Mouse (Mus musculus) spleen, postnatal 10 days (tissue): ENCODE data around the gene Gm20532.

Source experiments
- DNase-seq, 2 experiments: peaks; one replicate each; pipeline ENCODE4 v3.0.0; 2021 to 2022; ENCODE audit warnings: low spot score in 2 of 2

Gm20532 gene

GRCm38 (mm10) chr2:26596898-26597297 is 10.5 kb downstream of the Gm20532 start:
- DNase-seq, result no peak

DNA sequence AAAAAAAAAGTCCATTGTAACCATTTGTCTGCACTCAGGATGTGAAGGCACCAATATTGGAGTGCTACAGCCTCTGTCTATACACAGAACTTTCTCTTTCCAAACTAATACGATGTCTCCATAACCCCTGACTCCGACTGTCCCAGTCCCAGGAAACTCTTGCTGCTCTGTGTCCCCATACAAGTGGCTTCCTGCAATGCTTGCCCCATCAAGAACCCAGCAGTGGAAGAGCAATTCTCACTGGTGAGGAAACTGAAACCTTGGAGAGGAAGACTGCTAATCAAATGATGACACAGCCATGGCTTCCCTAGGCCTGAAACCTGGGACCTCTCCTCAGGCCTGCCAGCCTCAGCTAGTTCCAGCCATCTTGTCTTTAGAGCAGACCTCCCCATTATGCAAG is 11.4 kb downstream of the Gm20532 start:
- DNase-seq, result no peak

GRCm38 (mm10) chr2:26598462-26598861 is 12.0 kb downstream of the Gm20532 start:
- no peak for DNase-seq

- no peak for DNase-seq
These were observed 13.5 kb downstream of the Gm20532 start for GRCm38 (mm10) chr2:26599965-26600364.

GRCm38 (mm10) chr2:26600664-26601063 is 14.2 kb downstream of the Gm20532 start:
- DNase-seq, result no peak

- no peak for DNase-seq
These were observed 15.2 kb downstream of the Gm20532 start for GRCm38 (mm10) chr2:26601595-26601994.

GRCm38 (mm10) chr2:26602631-26603030 is 16.2 kb downstream of the Gm20532 start:
- no peak for DNase-seq

DNA sequence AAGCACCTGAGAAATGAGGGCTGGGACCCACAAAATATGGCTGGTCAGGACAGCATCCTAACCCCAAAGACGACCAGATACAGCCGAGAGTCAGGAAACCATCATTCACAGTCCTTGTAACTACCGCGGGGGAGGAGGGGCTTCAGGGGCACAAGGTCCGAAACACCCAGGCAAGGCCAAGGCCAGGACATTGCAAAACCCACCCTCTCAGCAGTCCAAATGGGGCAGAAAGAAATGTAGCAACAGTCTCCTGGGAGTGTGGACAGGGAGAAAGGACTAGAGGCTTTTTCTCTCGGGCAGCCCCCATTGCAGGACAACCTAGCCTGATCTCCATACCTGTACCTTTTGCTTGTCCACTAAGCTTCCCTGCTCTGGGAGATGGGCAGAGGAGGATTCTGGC is 16.7 kb downstream of the Gm20532 start:
- DNase-seq, result no peak

DNA sequence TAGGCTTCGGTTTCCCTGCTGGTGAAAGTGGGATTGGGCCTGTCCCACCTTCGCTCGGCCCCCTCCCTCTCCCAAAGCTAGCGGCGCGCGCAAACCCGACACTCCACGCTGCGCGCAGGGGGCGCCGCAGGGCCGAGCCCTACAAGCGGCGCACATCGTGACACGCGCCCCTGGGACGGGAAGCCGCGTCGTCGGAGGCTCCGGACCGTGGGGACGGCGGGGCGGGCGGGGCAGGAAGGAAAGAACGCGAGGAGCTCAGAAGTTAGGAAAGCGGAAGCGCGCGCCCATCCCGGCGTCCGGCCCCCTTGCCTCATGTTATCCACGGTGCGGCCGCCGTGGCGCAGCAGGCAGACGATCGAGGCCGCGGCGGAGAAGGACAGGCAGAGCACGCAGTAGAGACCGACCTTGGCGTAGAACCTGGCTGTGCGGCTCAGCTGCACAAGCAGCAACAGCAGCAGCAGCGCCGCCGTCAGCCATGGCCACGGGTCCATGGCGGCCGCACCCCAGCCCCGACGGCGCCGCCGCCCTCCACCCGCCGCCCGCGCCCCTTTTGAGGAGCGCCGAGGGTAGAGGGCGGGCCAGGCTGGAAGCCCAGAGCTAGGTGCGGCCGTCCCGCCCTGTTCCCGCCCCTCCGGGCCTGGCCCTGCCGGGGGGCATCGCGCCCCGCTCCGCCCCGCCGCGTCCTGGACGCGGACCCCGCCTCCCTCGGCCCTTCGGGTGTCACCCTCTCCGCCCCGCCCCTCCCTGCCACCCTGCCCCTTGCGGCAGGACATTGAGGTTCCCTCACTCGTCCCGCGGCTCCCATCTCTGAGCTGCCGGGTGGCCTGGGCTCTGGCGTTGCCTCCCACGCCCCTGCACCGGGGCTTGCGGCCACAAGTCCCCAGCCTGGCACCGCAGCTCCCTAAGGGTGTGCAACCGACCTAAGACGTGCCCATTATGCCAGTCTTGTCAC is 17.6 kb downstream of the Gm20532 start, which contains the start of gene Agpat2:
Gene Agpat2, minus strand, starts transcription at position 698 of the 952 bp plus-strand sequence.
- DNase-seq, result peak; percentile 51 to 76

DNA sequence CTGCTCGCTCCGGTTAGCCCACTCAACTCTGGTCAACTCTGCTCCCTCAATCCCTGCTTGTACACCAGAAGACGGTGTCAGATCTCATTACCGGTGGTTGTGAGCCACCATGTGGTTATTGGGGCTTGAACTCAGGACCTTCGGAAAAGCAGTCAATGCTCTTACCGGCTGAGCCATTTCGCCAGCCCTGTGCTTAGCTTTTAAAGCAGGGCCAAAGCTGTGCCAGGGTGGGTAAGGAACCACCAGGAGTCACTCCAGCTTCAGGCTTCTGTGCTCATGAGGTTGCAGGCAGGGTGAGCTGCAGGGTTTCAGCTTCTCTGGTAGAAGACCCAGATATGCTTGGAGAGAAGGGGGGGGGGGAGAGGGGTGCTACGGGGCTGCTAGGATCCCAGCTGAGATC is 18.9 kb downstream of the Gm20532 start:
- no peak for DNase-seq

DNA sequence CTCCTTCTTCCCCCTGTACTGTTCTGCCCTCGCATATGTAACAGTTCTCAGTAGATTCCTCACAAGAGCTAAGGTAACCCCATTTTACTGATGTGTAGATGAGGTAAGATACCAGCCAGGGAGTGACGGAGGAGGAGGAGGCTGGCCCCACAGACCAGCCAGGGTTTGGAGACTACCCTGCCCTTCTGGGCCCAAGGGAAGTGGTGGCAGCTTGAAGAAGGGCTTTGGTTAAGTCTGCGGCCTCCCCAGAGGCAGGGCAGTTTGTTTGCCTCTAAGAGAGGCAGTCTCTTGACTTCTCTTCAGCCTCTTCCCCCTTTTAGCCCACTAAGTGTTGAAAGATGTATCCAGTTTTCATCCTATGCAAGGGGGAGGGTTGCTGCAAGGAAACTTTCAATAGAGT is 20.1 kb downstream of the Gm20532 start:
- DNase-seq, result no peak

GRCm38 (mm10) chr2:26607056-26607910 is 20.8 kb downstream of the Gm20532 start:
- no peak for DNase-seq

- DNase-seq, result no peak
These were observed 22.3 kb downstream of the Gm20532 start for GRCm38 (mm10) chr2:26608781-26609180.

DNA sequence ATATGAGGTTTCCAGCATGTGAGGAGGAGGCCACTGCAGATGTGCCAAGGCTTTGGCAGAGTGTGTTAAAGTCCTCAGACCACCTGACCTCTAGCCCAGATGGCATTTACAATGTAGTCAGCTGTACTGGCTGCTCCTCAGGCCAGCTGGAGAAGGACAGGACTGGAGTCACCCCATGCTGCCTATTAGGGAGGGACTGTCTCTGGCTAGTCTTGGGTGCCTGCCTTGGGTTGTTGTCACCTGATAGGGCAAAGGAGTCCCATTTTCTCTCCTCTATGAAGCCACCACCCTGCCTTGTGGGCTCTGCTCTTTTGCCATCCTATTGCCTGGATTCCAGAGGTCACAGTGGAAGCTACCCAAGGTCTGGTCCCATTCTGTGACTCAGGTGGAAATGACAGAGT is 22.8 kb downstream of the Gm20532 start:
- no peak for DNase-seq

DNA sequence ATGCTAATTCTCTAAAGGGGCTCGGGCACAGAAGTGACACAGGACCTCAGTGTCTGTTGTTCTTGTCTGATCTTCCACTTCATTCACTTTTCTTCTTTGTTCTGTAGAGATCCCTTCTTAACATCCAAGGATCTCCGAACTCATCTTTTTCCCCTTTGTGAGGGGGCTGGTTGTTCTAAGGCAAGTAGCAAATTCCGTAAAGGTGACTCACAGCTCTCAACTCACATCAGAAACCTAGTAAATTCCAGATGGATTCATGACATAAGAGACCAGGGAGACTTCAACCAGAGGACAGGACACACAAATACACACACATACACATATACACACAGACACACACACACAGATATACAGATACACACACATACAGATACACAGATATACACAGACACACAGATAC is 24.1 kb downstream of the Gm20532 start:
- no peak for DNase-seq

- DNase-seq, result no peak
These were observed 24.6 kb downstream of the Gm20532 start for GRCm38 (mm10) chr2:26611054-26611453.

DNA sequence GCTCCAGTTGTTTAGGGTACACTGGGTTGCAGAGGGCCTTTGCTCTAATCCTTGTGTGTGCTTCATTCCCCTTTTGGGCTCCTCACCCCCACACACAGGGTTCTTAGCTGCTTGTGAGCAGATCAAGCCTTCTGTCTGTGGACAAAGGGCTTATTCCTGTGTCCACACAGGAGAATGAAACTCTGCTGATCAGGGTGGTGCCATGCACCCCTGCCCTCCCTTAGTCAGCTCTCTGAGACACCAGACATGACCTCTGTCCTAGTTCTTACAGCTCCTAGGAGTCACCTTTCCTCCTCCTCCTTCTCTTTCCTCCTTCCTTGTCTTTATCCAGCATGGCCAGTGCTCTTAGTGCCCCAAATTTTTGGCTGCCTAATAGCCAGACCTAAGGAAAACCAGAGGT is 25.5 kb downstream of the Gm20532 start:
- no peak for DNase-seq

DNA sequence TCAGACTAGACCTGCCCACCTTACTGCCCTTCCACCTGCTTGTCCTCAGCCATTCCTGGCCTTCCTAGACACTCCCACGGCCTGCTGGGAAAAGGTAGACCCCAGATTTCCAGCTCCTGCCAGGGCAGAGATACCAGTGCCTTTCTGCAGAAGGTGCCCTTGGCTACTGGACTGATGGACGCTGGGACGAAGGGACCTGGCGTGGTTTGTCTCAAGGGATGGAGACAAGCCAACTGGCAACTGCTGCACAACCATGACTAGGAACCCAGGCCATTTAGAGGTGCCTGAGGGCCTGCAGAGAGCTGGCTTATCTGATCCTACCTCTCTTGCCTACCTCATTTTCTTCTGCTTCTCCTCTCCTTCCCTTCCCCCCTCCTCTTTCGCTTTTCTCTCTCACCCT is 28.5 kb downstream of the Gm20532 start:
- no peak for DNase-seq

DNA sequence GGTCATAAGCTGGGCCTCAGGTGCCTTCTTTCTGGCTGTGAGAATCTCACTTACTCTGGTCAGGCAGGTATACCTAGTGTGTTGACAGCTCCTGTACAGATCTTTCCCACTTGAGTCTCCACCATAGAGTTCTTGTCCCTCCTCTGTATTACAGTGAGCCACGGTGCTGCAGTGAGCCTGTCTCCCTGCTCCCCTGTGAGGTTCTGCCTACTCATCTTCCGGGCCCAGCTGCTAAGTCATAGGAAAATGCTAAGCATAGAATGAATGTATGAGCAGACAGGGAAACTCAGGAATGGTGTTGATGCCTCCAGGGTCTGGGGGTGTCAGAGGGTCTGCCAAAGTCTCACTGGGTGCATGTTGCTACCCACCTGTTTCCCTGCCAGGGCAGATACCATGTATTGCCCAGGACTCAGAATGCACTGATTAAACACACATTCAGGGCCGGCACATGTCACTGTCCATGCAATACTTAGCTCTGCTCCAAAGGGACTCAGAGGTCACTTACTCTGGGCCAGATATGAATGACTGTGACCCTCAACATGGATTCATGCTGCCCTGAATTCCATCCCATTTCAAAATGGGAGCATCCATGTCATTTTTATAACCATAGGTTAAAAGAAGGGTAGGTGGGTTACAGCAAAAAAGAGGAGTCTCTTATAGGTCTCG is 29.2 kb downstream of the Gm20532 start:
- no peak for DNase-seq

DNA sequence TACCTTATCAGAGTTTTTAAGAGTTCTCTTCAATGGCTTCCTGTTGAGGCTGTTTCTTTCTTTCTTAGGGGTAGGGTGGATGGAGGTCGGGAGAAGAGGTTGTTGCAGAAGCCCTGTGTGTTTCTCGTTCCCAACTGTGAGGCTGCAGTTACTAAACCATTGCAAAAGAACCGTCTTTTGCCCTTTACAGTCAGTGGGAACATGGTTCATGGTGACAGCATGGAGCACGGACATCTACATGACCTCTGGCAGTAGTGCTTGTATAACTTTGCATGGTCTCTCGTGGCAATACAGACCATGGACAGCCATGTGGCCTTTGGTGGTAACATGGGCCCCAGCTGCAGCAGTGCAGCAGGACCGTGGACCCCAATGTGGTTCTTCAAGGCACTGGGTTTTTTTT is 30.9 kb downstream of the Gm20532 start:
- no peak for DNase-seq

GRCm38 (mm10) chr2:26617928-26618327 is 31.5 kb downstream of the Gm20532 start:
- DNase-seq, result no peak

- no peak for DNase-seq
These were observed 34.8 kb downstream of the Gm20532 start for GRCm38 (mm10) chr2:26621246-26621645.
